Mouse (Mus musculus) erythroblast, embryonic 14.5 days (primary cell): ENCODE data around the gene Psmc3.

Experiments
- GATA1 ChIP-seq: IDR thresholded peaks from 2 replicates; pipeline ENCODE4 v1.6.1; 2012; ENCODE audit warnings: low read length, inconsistent platforms, mixed read lengths
- TAL1 ChIP-seq: IDR thresholded peaks from 3 replicates; pipeline ENCODE4 v1.6.1; 2012; ENCODE audit warnings: low read length, inconsistent platforms, mixed read lengths

- TF ChIP-seq GATA1 (no peak), TAL1 (no peak)
Observed at GRCm38 (mm10) chr2:91025081-91025516, 28.7 kb upstream of the Psmc3 start.
